Mouse (Mus musculus): ENCODE data around the gene Cyp4f17. TPM values are rescaled to one million over a fixed set of nuclear protein-coding genes. Genes with fewer than 3 reads are reported as not detected.
"Not testable (repeated sequence)": the region's sequence is repeated elsewhere in the genome, so short reads cannot be mapped to it uniquely, and the experiment has no call there.

The Cyp4f17 gene
- 3.8 and 3.9 TPM in 2 replicates for polyA plus RNA-seq (2012; ENCODE audit: insufficient read depth, insufficient read length, missing spikeins)

- Histone ChIP-seq H3K27ac (replicated peaks; ENCODE audit: low read depth, low read length) (peak within 1 kb of the TSS; percentile 17), H3K4me3 (ENCODE audit: insufficient read depth, low read depth, low read length) (peak within 1 kb of the TSS; percentile 56), H3K4me1 (ENCODE audit: control insufficient read depth, insufficient read depth, insufficient read length, low read length) (peaks cover 5% of the 10 kb centered on the region; the same call in 1 of the 2 replicates)
These were observed at the start of gene Cyp4f17 for GRCm38 (mm10) chr17:32505851-32506728. Gene Cyp4f17, plus strand, starts transcription at chr17:32506050.

- Histone ChIP-seq H3K4me1 (ENCODE audit: control insufficient read depth, insufficient read depth, insufficient read length, low read length) (no peaks in the 10 kb centered on the region), H3K4me3 (ENCODE audit: insufficient read depth, low read depth, low read length) (no peak overlapping the region), H3K27ac (replicated peaks; ENCODE audit: low read depth, low read length) (no peak overlapping the region)
These were observed 37.4 kb upstream of the Cyp4f17 start for GRCm38 (mm10) chr17:32468494-32468893.

GRCm38 (mm10) chr17:32470795-32471194, 35.1 kb upstream of the Cyp4f17 start:
- Histone ChIP-seq H3K4me1 (ENCODE audit: control insufficient read depth, insufficient read depth, insufficient read length, low read length) (no peaks in the 10 kb centered on the region), H3K4me3 (ENCODE audit: insufficient read depth, low read depth, low read length) (no peak overlapping the region), H3K27ac (replicated peaks; ENCODE audit: low read depth, low read length) (no peak overlapping the region)

DNA sequence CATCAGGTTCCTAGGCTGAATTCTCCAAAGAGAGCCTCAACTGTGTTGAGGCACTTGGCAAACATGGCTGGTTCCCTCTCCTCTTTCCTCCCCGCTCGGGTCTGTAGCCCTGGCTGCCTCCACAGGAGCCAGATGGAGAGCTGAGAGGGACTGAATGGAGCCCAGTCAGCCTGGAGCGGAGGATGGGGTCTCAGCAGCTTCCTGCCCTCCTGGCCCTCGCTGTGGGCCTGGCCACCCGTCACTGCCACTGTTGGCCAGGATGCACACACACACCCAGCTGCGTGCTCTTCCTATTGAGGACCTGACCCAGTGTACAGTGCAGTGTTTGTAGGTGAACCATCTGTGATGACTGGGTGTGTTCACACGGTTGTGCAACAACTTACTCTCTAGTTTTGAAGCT, 33.7 kb upstream of the Cyp4f17 start:
- H3K4me3 ChIP-seq (ENCODE audit: insufficient read depth, low read depth, low read length), result no peak overlapping the region
- no peak overlapping the region for H3K27ac ChIP-seq (replicated peaks; ENCODE audit: low read depth, low read length)
- no peaks in the 10 kb centered on the region for H3K4me1 ChIP-seq (ENCODE audit: control insufficient read depth, insufficient read depth, insufficient read length, low read length)

DNA sequence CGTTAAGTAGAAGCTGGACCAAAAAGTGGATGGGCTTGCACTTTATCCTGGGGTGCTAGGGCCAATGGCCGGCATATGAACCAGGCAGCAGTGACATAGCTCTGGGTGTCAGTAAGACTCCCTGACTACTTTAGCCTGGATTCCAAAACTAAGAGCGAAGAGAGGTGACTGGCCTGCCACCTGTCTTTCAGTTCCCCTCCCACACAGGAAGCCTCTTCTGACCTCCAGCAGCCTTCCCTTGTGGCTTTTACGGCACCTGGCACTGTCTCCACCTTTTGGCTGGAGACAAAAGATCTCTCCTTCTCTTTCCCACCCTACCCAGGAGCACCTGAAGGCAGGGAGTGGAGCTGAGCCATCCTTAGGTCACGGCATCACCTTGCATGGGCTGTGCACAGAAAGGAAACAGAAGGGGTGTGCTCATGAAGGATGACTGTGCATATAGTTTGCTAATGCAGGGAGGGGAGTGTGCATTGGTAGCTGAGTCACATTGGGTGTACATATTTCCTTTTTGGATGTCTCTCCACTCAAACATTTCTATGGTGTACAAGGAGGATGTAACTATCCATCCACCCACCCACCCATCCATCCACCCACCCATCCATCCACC, 30.8 kb upstream of the Cyp4f17 start:
- Histone ChIP-seq H3K4me1 (ENCODE audit: control insufficient read depth, insufficient read depth, insufficient read length, low read length) (no peaks in the 10 kb centered on the region), H3K27ac (replicated peaks; ENCODE audit: low read depth, low read length) (no peak overlapping the region), H3K4me3 (ENCODE audit: insufficient read depth, low read depth, low read length) (no peak overlapping the region)

DNA sequence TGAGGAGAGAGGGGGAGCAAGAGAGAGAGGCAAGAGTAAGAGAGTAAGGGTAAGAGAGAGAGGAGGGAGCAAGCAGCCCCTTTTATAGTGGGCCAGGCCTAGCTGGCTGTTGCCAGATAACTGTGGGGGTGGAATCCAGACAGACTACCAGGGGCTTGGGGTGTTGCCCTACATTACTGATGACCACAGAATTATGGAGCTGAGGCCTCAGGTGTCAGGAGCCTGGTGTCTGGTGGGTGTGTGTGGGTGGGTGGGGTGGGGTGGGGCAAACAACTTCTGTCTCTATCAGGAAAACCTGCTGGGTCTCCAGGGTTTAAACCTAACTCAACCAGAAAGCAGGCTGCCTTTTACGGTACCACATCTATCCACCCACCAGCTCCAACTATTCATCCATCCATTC, 28.6 kb upstream of the Cyp4f17 start:
- no peak overlapping the region for H3K4me3 ChIP-seq (ENCODE audit: insufficient read depth, low read depth, low read length)
- H3K27ac ChIP-seq (replicated peaks; ENCODE audit: low read depth, low read length), result no peak overlapping the region
- H3K4me1 ChIP-seq (ENCODE audit: control insufficient read depth, insufficient read depth, insufficient read length, low read length), result no peaks in the 10 kb centered on the region

DNA sequence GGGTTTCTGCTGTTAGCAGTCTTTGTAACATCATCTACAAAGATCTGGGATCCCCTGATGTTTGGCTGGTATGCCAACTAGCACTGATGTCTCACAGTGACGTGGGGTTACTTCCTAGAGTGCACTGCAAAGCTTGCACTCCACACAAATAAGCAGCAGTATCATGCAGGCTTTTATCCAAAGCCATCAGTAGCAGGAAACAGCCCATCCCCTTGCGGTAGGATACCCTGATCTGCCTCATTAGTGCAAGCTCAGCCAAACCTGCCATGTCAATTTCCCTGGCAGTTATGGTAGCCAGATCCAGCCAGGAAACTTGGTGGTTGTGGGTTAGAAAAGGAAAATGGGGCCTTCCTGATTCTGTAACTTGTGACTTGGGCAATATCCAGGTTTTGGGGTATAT, 27.1 kb upstream of the Cyp4f17 start:
- no peaks in the 10 kb centered on the region for H3K4me1 ChIP-seq (ENCODE audit: control insufficient read depth, insufficient read depth, insufficient read length, low read length)
- no peak overlapping the region for H3K27ac ChIP-seq (replicated peaks; ENCODE audit: low read depth, low read length)
- no peak overlapping the region for H3K4me3 ChIP-seq (ENCODE audit: insufficient read depth, low read depth, low read length)

GRCm38 (mm10) chr17:32479554-32480506, 26.0 kb upstream of the Cyp4f17 start:
- Histone ChIP-seq H3K27ac (replicated peaks; ENCODE audit: low read depth, low read length) (no peak overlapping the region), H3K4me3 (ENCODE audit: insufficient read depth, low read depth, low read length) (no peak overlapping the region), H3K4me1 (ENCODE audit: control insufficient read depth, insufficient read depth, insufficient read length, low read length) (no peaks in the 10 kb centered on the region)

- no peak overlapping the region for H3K4me3 ChIP-seq (ENCODE audit: insufficient read depth, low read depth, low read length)
- no peaks in the 10 kb centered on the region for H3K4me1 ChIP-seq (ENCODE audit: control insufficient read depth, insufficient read depth, insufficient read length, low read length)
- H3K27ac ChIP-seq (replicated peaks; ENCODE audit: low read depth, low read length), result no peak overlapping the region
These were observed 24.1 kb upstream of the Cyp4f17 start for GRCm38 (mm10) chr17:32481766-32482165.

- no peaks in the 10 kb centered on the region for H3K4me1 ChIP-seq (ENCODE audit: control insufficient read depth, insufficient read depth, insufficient read length, low read length)
- no peak overlapping the region for H3K4me3 ChIP-seq (ENCODE audit: insufficient read depth, low read depth, low read length)
- no peak overlapping the region for H3K27ac ChIP-seq (replicated peaks; ENCODE audit: low read depth, low read length)
These were observed 22.6 kb upstream of the Cyp4f17 start for GRCm38 (mm10) chr17:32483200-32483599.

DNA sequence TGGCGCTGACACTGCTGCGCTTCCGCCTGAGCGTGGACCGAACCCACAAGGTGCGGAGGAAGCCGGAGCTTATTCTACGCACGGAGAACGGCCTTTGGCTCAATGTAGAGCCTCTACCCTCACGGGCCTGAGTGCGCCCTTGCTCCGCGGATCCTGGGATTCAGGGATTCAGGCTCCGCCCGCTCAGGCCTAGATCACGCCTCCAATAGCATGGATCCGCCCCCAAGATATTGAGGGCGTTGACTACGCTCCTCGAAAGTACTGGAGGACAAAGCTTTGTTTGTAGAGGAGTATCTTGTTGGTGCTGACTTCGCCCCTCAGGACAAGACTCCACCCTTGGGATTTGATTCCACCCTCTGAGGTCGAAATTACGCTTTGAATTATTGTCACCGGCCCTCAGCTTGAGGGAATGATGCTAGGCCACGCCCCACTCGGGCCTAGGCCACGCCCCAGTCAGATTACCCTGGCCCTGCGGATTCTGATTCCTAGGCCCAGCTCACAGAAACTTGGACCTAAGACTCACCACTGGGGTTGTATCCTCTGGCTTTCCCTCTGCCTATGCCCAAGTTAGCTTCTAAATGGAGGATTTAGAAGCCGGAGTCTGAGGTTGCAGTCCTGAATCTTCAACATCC, 13.4 kb upstream of the Cyp4f17 start:
- Histone ChIP-seq H3K4me1 (ENCODE audit: control insufficient read depth, insufficient read depth, insufficient read length, low read length) (0 out of 2 replicates have a peak, but pooled peaks cover 5% of the 10 kb centered on the region), H3K4me3 (ENCODE audit: insufficient read depth, low read depth, low read length) (peak overlapping the region; percentile 55), H3K27ac (replicated peaks; ENCODE audit: low read depth, low read length) (no peak overlapping the region)

DNA sequence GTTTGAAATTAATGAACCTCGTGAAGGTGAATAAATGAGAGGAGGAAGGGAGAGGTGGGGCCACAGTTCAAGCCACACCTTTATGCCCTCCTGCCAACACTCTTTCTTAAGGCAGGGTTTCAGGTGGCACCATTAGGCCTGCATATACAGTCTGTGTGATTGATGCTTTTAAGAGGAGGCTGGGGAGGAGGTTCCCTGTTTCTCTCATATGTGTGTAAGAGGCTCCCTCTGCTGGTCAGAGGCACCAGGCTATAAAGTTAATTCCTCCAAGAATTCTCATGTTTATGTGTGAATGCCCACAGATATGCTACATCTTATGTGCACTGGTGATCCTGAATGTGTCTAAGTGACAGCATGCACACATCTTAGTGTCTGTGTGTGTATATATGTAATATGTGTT, 11.2 kb upstream of the Cyp4f17 start:
- H3K4me1 ChIP-seq (ENCODE audit: control insufficient read depth, insufficient read depth, insufficient read length, low read length), result 0 out of 2 replicates have a peak, but pooled peaks cover 5% of the 10 kb centered on the region
- H3K27ac ChIP-seq (replicated peaks; ENCODE audit: low read depth, low read length), result no peak overlapping the region
- no peak overlapping the region for H3K4me3 ChIP-seq (ENCODE audit: insufficient read depth, low read depth, low read length)

DNA sequence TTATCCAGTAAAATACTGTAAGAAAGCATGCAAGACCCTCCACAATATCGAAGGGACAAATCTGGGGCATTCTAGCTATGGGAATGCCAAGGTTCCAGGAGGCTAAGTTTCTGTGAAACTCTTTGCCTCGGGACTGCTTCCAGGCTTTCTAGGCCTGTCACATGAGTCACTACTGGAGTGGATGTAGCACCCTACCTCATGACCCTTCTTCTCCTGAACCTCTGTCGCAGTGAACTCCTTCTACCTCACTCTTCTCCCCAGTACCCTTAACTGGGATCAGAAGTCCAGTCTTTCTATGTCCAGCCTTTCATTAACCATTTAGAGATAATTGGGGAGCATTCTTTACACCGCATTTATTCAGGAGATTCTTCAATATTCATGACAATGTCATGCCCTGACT, 5.3 kb upstream of the Cyp4f17 start:
- H3K27ac ChIP-seq (replicated peaks; ENCODE audit: low read depth, low read length); H3K4me3 ChIP-seq (ENCODE audit: insufficient read depth, low read depth, low read length); H3K4me1 ChIP-seq (ENCODE audit: control insufficient read depth, insufficient read depth, insufficient read length, low read length): not testable (repeated sequence)

DNA sequence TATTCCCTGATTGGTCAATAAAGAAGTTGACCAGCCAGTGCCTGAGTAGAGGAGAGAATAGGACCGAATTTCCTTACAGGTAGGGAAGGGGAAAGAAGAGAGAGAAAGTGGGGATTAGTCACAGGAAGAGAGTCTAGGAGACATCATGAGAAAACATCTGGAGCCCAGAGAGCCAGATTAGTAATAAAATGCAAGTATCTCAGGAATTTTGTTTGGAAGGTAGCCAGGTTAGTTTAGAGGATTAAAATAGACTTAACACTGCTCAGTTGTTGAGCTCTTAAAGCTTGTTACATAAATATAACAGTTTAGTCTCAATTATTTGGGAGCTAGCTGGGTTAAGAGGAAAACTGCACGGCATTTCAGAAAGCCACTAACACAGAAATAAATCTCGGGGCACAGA, 4.8 kb upstream of the Cyp4f17 start:
- Histone ChIP-seq H3K27ac (replicated peaks; ENCODE audit: low read depth, low read length) (no peak overlapping the region), H3K4me3 (ENCODE audit: insufficient read depth, low read depth, low read length) (no peak overlapping the region), H3K4me1 (ENCODE audit: control insufficient read depth, insufficient read depth, insufficient read length, low read length) (no peaks in the 10 kb centered on the region)

All from brown adipose tissue, adult 24 weeks (tissue).